ENCODE assay signal across 25 mouse cellular contexts in genomic region chr9:100532847-100533505, GRCm38 (mm10). TPM values are rescaled to one million over a fixed set of nuclear protein-coding genes. Genes with fewer than 3 reads are reported as not detected.
A peak's percentile ranks its signal among the peaks of the same experiment; 100 is the strongest.
DNase-seq lines count a peak whose midpoint lies in the region; ATAC-seq and TF ChIP-seq lines count a peak whose summit lies in the region.
"Had no signal": no experiment of that assay in that cellular context is flagged by ENCODE, and none has a peak within 500 bp of the region (broad histone marks: within the 10 kb centered on the region; RNA-seq: fewer than 3 reads in every experiment).

No protein-coding gene starts in this region.

- peak; percentile 69 for ATAC-seq in liver, embryonic 11.5 days (replicated peaks; ENCODE audit: low FRiP score)
- ATAC-seq in G1E (ENCODE audit: extremely low read depth, insufficient number of reproducible peaks, low FRiP score, poor library complexity, severe bottlenecking), result peak; percentile 80
- peak; percentile 56 for ATAC-seq in liver, embryonic 13.5 days (ENCODE audit: low read depth)
- ATAC-seq in megakaryocyte-erythroid progenitor cell, adult 5-6 weeks (replicated peaks; ENCODE audit: low FRiP score, low TSS enrichment, poor library complexity, severe bottlenecking), result peak; percentile 64
- ATAC-seq in hindbrain, embryonic 12.5 days (ENCODE audit: low FRiP score), result no peak
- ATAC-seq: forebrain, embryonic 13.5 days; forebrain, embryonic 16.5 days; hindbrain, postnatal 0 days had no signal

- peak overlapping the region; percentile 7; the same call in 1 of the 2 replicates for H3K4me2 ChIP-seq in liver, embryonic 11.5 days
- 0 out of 2 replicates have a peak overlapping the region, but pooled peaks have one; percentile 1 for H3K4me2 ChIP-seq in liver, embryonic 13.5 days
- no peak overlapping the region for H3K4me2 ChIP-seq in hindbrain, embryonic 12.5 days (replicated peaks)
- H3K4me2 ChIP-seq: forebrain, embryonic 13.5 days; heart, embryonic 13.5 days; hindbrain, embryonic 14.5 days had no signal

- H3K4me1 ChIP-seq in liver, embryonic 11.5 days (replicated peaks; ENCODE audit: control insufficient read depth, insufficient read depth, low read length), result peaks cover 12% of the 10 kb centered on the region
- H3K4me1 ChIP-seq in G1E (ENCODE audit: insufficient read depth, low read depth, low read length), result peaks cover 69% of the 10 kb centered on the region
- peaks cover 50% of the 10 kb centered on the region for H3K4me1 ChIP-seq in liver, embryonic 13.5 days (replicated peaks)
- no peaks in the 10 kb centered on the region for H3K4me1 ChIP-seq in hindbrain, embryonic 12.5 days
- H3K4me1 ChIP-seq: forebrain, embryonic 10.5 days; hindbrain, embryonic 10.5 days had no signal

- H3K9me3 ChIP-seq in liver, embryonic 11.5 days (ENCODE audit: control insufficient read depth, low read length), result no peaks in the 10 kb centered on the region; the same call in 1 of the 2 replicates
- H3K9me3 ChIP-seq in G1E (replicated peaks), result no peaks in the 10 kb centered on the region
- no peaks in the 10 kb centered on the region for H3K9me3 ChIP-seq in liver, embryonic 13.5 days (replicated peaks)
- H3K9me3 ChIP-seq in hindbrain, embryonic 12.5 days (replicated peaks), result peaks cover 4% of the 10 kb centered on the region; the same call in 1 of the 2 replicates
- H3K9me3 ChIP-seq: heart, embryonic 10.5 days had no signal

- 45% methylated on average over 3 of the region's 3 CpGs for WGBS in liver, embryonic 11.5 days
- 25% methylated on average over 3 of the region's 3 CpGs for WGBS in liver, embryonic 13.5 days (ENCODE audit: insufficient replicate concordance)
- WGBS in hindbrain, embryonic 12.5 days, result 81% methylated on average over 3 of the region's 3 CpGs

- H3K36me3 ChIP-seq in liver, embryonic 11.5 days (ENCODE audit: control insufficient read depth, insufficient read depth, low read length), result 0 out of 2 replicates have a peak, but pooled peaks cover 2% of the 10 kb centered on the region
- H3K36me3 ChIP-seq in G1E (replicated peaks), result peaks cover 8% of the 10 kb centered on the region
- H3K36me3 ChIP-seq in liver, embryonic 13.5 days, result peaks cover 3% of the 10 kb centered on the region; the same call in 1 of the 2 replicates
- no peaks in the 10 kb centered on the region for H3K36me3 ChIP-seq in hindbrain, embryonic 12.5 days

- no peak for DNase-seq in liver, embryonic 11.5 days (ENCODE audit: low spot score)
- DNase-seq in liver (no peak), G1E (ENCODE audit: low spot score) (peak; percentile 34)
- no peak for DNase-seq in liver, embryonic 13.5 days
- no peak for DNase-seq in cerebellum, adult 8-10 months
- DNase-seq: adrenal gland, adult 2 months; adrenal gland, postnatal 14 days; cerebellum, adult 11 months; cerebellum, adult 2 months; cerebellum, postnatal 10 days; cerebellum, postnatal 36 days; gastrocnemius, postnatal 10 days; gastrocnemius, postnatal 36 days; heart, adult 2 months; heart, postnatal 14 days had no signal

- peak overlapping the region; percentile 37; the same call in 1 of the 2 replicates for H3K27ac ChIP-seq in liver, embryonic 11.5 days (ENCODE audit: low read depth, low read length)
- H3K27ac ChIP-seq in liver, embryonic 13.5 days, result no peak overlapping the region
- no peak overlapping the region for H3K27ac ChIP-seq in hindbrain, embryonic 12.5 days
- H3K27ac ChIP-seq: forebrain, embryonic 10.5 days; forebrain, embryonic 13.5 days; heart, adult 2 months; heart, embryonic 10.5 days; heart, embryonic 13.5 days; hindbrain, embryonic 10.5 days; hindbrain, embryonic 14.5 days; hindbrain, postnatal 0 days had no signal

- no peak for TF ChIP-seq CTCF in G1E (IDR thresholded peaks at IDR 0.05; ENCODE audit: low read depth, low read length)

- no peak overlapping the region for H3K9ac ChIP-seq in liver, embryonic 11.5 days (ENCODE audit: low read depth, low read length)
- no peak overlapping the region for H3K9ac ChIP-seq in liver, embryonic 13.5 days
- H3K9ac ChIP-seq in hindbrain, embryonic 12.5 days, result no peak overlapping the region
- H3K9ac ChIP-seq: forebrain, embryonic 13.5 days; hindbrain, embryonic 14.5 days had no signal

- H3K4me3 ChIP-seq in liver, embryonic 11.5 days (ENCODE audit: low read depth, low read length), result no peak overlapping the region
- H3K4me3 ChIP-seq in G1E (ENCODE audit: low read depth, low read length), result no peak overlapping the region; the same call in 1 of the 2 replicates
- H3K4me3 ChIP-seq in liver, embryonic 13.5 days (replicated peaks), result no peak overlapping the region
- H3K4me3 ChIP-seq in hindbrain, embryonic 12.5 days, result no peak overlapping the region
- H3K4me3 ChIP-seq: forebrain, embryonic 10.5 days; forebrain, embryonic 13.5 days; heart, adult 2 months; heart, embryonic 10.5 days; heart, embryonic 13.5 days; hindbrain, embryonic 10.5 days had no signal

- no peaks in the 10 kb centered on the region for H3K27me3 ChIP-seq in liver, embryonic 11.5 days (replicated peaks; ENCODE audit: control insufficient read depth, insufficient read depth, low read length)
- H3K27me3 ChIP-seq in G1E (ENCODE audit: insufficient read depth, low read length), result no peaks in the 10 kb centered on the region
- H3K27me3 ChIP-seq in liver, embryonic 13.5 days, result no peaks in the 10 kb centered on the region
- no peaks in the 10 kb centered on the region for H3K27me3 ChIP-seq in hindbrain, embryonic 12.5 days
- H3K27me3 ChIP-seq: forebrain, embryonic 13.5 days; heart, embryonic 13.5 days had no signal

RNA-seq across cellular contexts. Expression of gene Nck1, which starts 13.0 kb away (rescaled TPM):
- 51.6 and 51.9 TPM in 2 replicates for polyA plus RNA-seq in liver, embryonic 11.5 days (2014; fragmentation: Nextera tagmentation; extraction: Ambion mirVana)
- total RNA-seq in G1E (2014; fragmentation: Nextera tagmentation) (40.0 and 41.2 TPM in 2 replicates), G1E (2017) (44.0 and 64.9 TPM in 2 replicates)
- 2.9 and 3.4 TPM in 2 replicates for polyA plus RNA-seq in G1E (2012)
- 24.8 and 32.3 TPM in 2 replicates for polyA plus RNA-seq in liver, embryonic 13.5 days (2015; fragmentation: Nextera tagmentation; extraction: Ambion mirVana)
- 17.5 and 19.5 TPM in 2 replicates for total RNA-seq in megakaryocyte-erythroid progenitor cell, adult 5-6 weeks (2014; fragmentation: Nextera tagmentation)
- 37.0 and 54.1 TPM in 2 replicates for total RNA-seq in megakaryocyte-erythroid progenitor cell, adult 5-6 weeks (2017)
- 68.5 and 75.0 TPM in 2 replicates for polyA plus RNA-seq in hindbrain, embryonic 12.5 days (2016; fragmentation: Nextera tagmentation; extraction: Ambion mirVana)

RNA-seq across cellular contexts. Expression of gene Slc35g2, which starts 37.9 kb away (rescaled TPM):
- 2.4 and 4.1 TPM in 2 replicates for polyA plus RNA-seq in liver, embryonic 11.5 days (2014; fragmentation: Nextera tagmentation; extraction: Ambion mirVana)
- total RNA-seq in G1E (2014; fragmentation: Nextera tagmentation), result not detected in 2 replicates
- total RNA-seq in G1E (2017), result 0.05 and 0.12 TPM in 2 replicates
- polyA plus RNA-seq in G1E (2012), result not detected in 2 replicates
- 0.91 and 1.4 TPM in 2 replicates for polyA plus RNA-seq in liver, embryonic 13.5 days (2015; fragmentation: Nextera tagmentation; extraction: Ambion mirVana)
- not detected in 2 replicates for total RNA-seq in megakaryocyte-erythroid progenitor cell, adult 5-6 weeks (2014; fragmentation: Nextera tagmentation)
- not detected in 2 replicates for total RNA-seq in megakaryocyte-erythroid progenitor cell, adult 5-6 weeks (2017)
- polyA plus RNA-seq in hindbrain, embryonic 12.5 days (2016; fragmentation: Nextera tagmentation; extraction: Ambion mirVana), result 7.5 and 8.3 TPM in 2 replicates

RNA-seq across cellular contexts. Expression of gene Il20rb, which starts 46.4 kb away (rescaled TPM):
- 0.59 and 0.78 TPM in 2 replicates for polyA plus RNA-seq in liver, embryonic 11.5 days (2014; fragmentation: Nextera tagmentation; extraction: Ambion mirVana)
- total RNA-seq in G1E (2014; fragmentation: Nextera tagmentation) (1.1 and 1.2 TPM in 2 replicates), G1E (2017) (0.71 and 0.93 TPM in 2 replicates)
- 0.20 and 0.22 TPM in 2 replicates for polyA plus RNA-seq in G1E (2012)
- polyA plus RNA-seq in liver, embryonic 13.5 days (2015; fragmentation: Nextera tagmentation; extraction: Ambion mirVana), result 0.37 and 0.58 TPM in 2 replicates
- total RNA-seq in megakaryocyte-erythroid progenitor cell, adult 5-6 weeks (2014; fragmentation: Nextera tagmentation), result 1.9 and 2.1 TPM in 2 replicates
- total RNA-seq in megakaryocyte-erythroid progenitor cell, adult 5-6 weeks (2017), result 0.65 and 2.0 TPM in 2 replicates
- 0.42 and 0.87 TPM in 2 replicates for polyA plus RNA-seq in hindbrain, embryonic 12.5 days (2016; fragmentation: Nextera tagmentation; extraction: Ambion mirVana)
